Mouse (Mus musculus) kidney, postnatal 4 days (tissue): ENCODE results near the gene Gsto1.

Experiments used
- DNase-seq, 2 experiments: peaks; one replicate each; pipeline ENCODE4 v3.0.0; 2021; ENCODE audit warnings: mixed read lengths in 2 of 2

Gsto1 gene

GRCm38 (mm10) chr19:47890489-47891130 is 35.8 kb downstream of the Gsto1 start:
- DNase-seq = peak; percentile 49 to 69

- DNase-seq = peak; percentile 59 to 70
Observed at GRCm38 (mm10) chr19:47891562-47892312, 37.0 kb downstream of the Gsto1 start.

GRCm38 (mm10) chr19:47893092-47893491 is 38.3 kb downstream of the Gsto1 start:
- DNase-seq = no peak

GRCm38 (mm10) chr19:47898472-47899079 is 43.8 kb downstream of the Gsto1 start:
- no peak for DNase-seq

- DNase-seq = no peak
Observed at GRCm38 (mm10) chr19:47900012-47900411, 45.2 kb downstream of the Gsto1 start.

GRCm38 (mm10) chr19:47900558-47900957 is 45.8 kb downstream of the Gsto1 start:
- DNase-seq = no peak

GRCm38 (mm10) chr19:47902316-47903201 is 47.8 kb downstream of the Gsto1 start:
- DNase-seq = peak; percentile 52 to 67

- DNase-seq = no peak
Observed at GRCm38 (mm10) chr19:47903679-47904078, 48.9 kb downstream of the Gsto1 start.

GRCm38 (mm10) chr19:47905081-47905480 is 50.3 kb downstream of the Gsto1 start:
- no peak for DNase-seq

- no peak for DNase-seq
Observed at GRCm38 (mm10) chr19:47905603-47906002, 50.8 kb downstream of the Gsto1 start.

GRCm38 (mm10) chr19:47907596-47907995 is 52.8 kb downstream of the Gsto1 start:
- no peak for DNase-seq

- no peak for DNase-seq
Observed at GRCm38 (mm10) chr19:47908961-47909371, 54.2 kb downstream of the Gsto1 start.

GRCm38 (mm10) chr19:47909387-47910116 is 54.8 kb downstream of the Gsto1 start:
- peak; percentile 56 to 66 for DNase-seq

- no peak for DNase-seq
Observed at GRCm38 (mm10) chr19:47910117-47910618, 55.4 kb downstream of the Gsto1 start.

- no peak for DNase-seq
Observed at GRCm38 (mm10) chr19:47910751-47911150, 56.0 kb downstream of the Gsto1 start.

GRCm38 (mm10) chr19:47913344-47913743 is 58.6 kb downstream of the Gsto1 start:
- DNase-seq = no peak

GRCm38 (mm10) chr19:47914191-47914590 is 59.4 kb downstream of the Gsto1 start:
- no peak for DNase-seq
